Mouse (Mus musculus): ENCODE results near the gene Braf.

Gene Braf

GRCm38 (mm10) chr6:39554888-39555647 lies 170.2 kb downstream of the Braf start:
- no peak for DNase-seq
